Mouse (Mus musculus) olfactory bulb, adult 2 months (tissue): Measurements from ENCODE around the gene Mt3. TPM values are rescaled to one million over a fixed set of nuclear protein-coding genes. Genes with fewer than 3 reads are reported as not detected.

Source experiments
- H3K27ac ChIP-seq: fragments of 200-500 bp; 2 replicates; pipeline ENCODE4 v1.5.1; 2012; ENCODE audit warnings: low read depth, low read length; ENCODE audit not compliant: insufficient read depth
- H3K4me1 ChIP-seq: fragments of 200-500 bp; 2 replicates; pipeline ENCODE4 v1.6.1; 2012; ENCODE audit warnings: low read length; ENCODE audit not compliant: control insufficient read depth, insufficient read depth
- H3K4me3 ChIP-seq: fragments of 200-500 bp; 2 replicates; pipeline ENCODE4 v1.5.1; 2012; ENCODE audit warnings: mild to moderate bottlenecking, low read depth, low read length, moderate library complexity; ENCODE audit not compliant: insufficient read depth
- CTCF ChIP-seq: fragments of 200-500 bp; IDR thresholded peaks from 2 replicates; pipeline ENCODE4 v1.5.1; 2012; ENCODE audit warnings: low read depth, mild to moderate bottlenecking, low read length, moderate library complexity; ENCODE audit not compliant: insufficient read depth
- POLR2A ChIP-seq: fragments of 200-500 bp; IDR thresholded peaks from 2 replicates; pipeline ENCODE4 v1.6.1; 2012; ENCODE audit warnings: mild to moderate bottlenecking, low read depth, low read length, moderate library complexity; ENCODE audit not compliant: insufficient read depth
- WGBS: fragments of 180-500 bp; shearing (Covaris S2); methylation state at CpG from one replicate; pipeline ENCODE4 v1.1.7; 2018; 5-methylcytosine and 5-hydroxymethylcytosine counted together
- polyA plus RNA-seq: library from polyadenylated mRNA; stranded (reverse); fragments of >200 nt; gene quantifications from 2 replicates; pipeline ENCODE4 v1.2.4, GENCODE M21; 2012; ENCODE audit warnings: low replicate concordance; ENCODE audit not compliant: missing spikeins, insufficient read depth, insufficient read length

Mt3 gene
- polyA plus RNA-seq, result not detected in 2 replicates

DNA sequence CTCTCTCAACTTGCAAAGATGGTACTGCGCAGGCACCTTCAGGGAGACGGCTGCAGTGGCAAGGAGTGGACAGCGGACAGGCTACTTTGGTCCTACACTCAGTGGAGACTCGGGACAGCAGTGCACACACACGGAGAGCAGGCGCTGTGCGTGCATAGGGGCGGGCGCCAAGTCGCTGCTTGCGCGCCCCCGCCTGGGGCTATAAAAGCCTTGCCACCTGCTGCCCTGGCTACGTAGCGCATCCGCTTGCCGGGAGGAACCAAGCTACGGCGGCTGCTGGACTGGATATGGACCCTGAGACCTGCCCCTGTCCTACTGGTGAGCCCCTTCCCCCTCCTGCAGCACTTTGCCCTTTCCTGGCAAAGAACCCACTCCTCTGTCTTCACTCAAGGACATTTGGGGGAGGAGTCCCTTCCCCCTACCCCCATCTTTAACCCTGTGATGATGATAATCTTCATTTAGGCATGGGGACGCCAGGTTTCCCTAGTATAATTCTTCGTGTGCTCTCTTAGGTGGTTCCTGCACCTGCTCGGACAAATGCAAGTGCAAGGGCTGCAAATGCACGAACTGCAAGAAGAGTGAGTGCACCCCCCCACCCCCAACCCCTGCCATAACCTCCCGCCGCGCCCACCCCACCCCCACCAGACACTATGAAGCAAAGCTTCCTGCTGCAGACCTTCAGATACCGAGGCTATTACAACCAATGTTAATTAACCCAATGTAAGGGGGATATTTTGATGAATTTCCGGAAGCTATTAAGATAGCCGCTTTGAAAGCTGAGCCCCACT, at the start of gene Mt3:
Mt3 (plus strand) TSS at position 95 of the 788 bp plus-strand sequence.
- TF ChIP-seq POLR2A, result peak; percentile 97
- TF ChIP-seq CTCF, result no peak

DNA sequence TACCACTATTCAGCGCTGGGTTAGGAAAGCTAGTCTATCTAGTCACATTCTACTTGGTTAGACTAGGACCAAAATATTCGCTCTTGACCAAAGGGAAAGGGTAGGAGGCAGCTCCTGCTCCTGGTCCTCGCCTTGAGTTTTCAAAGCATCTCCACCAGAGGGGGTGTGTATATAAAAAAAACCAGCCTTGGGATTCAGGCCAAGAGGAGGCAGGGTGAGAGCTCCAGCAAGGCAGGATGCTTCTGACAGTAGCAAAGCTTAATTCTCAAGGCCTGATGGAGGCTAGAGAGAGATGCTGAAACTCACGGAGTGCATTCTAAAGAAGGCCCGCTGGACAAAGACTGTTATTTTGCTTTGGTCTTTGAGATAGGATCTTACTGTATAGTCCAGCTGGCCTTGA, 48.3 kb upstream of the Mt3 start:
- Histone ChIP-seq H3K4me3 (no peak overlapping the region), H3K27ac (no peak overlapping the region), H3K4me1 (no peaks in the 10 kb centered on the region)
- WGBS, result 40% methylated on average over 5 of the region's 5 CpGs
- TF ChIP-seq POLR2A, result no peak
- TF ChIP-seq CTCF, result no peak

More for the DNA sequence above, at the start of gene Mt3:
- 3% methylated on average over 29 of the region's 29 CpGs for WGBS
- H3K4me3 ChIP-seq, result peak within 1 kb of the TSS; percentile 84
- peaks cover 19% of the 10 kb centered on the region for H3K4me1 ChIP-seq
- H3K27ac ChIP-seq, result peak within 1 kb of the TSS; percentile 98

DNA sequence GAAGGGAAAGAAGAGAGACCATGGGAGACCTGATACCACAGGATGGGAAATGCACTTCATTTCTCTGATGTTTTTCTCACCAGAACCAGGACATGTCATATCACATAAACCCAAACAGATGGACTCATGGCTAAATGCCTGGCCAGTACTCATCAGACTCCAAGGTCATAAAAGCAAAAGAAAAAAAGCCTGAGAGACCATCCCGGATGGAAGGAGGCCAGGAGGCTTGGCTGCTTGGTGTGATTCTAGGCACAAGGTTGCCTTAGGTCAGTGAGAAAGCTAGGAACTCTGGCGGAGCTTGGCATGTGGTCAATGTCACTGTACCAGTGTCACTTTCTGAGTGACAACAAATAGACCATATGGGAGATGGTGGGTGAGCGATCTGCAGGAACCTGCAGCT, 44.5 kb upstream of the Mt3 start:
- 81% methylated on average over 3 of the region's 3 CpGs for WGBS
- Histone ChIP-seq H3K4me1 (no peaks in the 10 kb centered on the region), H3K27ac (no peak overlapping the region), H3K4me3 (no peak overlapping the region)
- TF ChIP-seq CTCF (no peak), POLR2A (no peak)

DNA sequence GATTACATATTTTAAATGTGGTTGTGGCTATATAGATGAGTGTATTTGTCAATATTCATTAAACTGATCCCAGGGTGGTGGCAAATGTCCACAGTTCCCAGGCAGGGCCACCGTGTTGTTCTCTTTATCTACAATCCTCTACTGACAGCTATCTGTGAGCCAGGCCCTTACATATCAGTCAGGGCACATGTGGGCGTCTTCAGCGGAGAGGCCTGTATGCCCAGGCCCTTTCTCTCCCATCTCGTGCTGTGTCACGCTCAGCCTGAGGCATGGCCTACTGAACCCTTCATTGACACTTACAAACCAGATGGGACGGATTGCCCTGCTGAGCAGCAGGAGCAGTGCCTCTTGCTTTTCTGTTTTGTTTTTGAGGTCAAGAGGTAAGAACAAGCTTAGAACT, 43.0 kb upstream of the Mt3 start:
- Histone ChIP-seq H3K4me1 (no peaks in the 10 kb centered on the region), H3K27ac (no peak overlapping the region), H3K4me3 (no peak overlapping the region)
- TF ChIP-seq POLR2A, result no peak
- TF ChIP-seq CTCF, result no peak
- WGBS, result 88% methylated on average over 6 of the region's 6 CpGs

DNA sequence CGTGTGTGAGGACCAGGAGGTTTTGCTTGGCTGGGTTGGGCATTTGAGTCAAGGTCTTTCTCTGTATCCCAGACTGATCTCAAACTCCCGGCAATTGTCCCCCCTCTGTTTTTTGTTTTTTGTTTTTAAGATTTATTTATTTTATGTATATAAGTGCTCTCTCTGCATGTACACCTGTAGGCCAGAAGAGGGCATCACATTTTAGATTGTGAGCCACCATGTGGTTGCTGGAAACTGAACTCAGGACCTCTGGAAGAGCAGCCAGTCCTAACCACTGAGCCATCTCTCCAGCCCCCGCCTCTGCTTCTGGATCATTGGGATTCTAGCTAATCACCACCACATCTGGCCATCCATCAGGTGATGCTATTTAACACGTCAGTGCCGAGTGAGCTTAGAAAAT, 42.6 kb upstream of the Mt3 start:
- Histone ChIP-seq H3K4me1 (no peaks in the 10 kb centered on the region), H3K4me3 (no peak overlapping the region), H3K27ac (no peak overlapping the region)
- TF ChIP-seq CTCF (no peak), POLR2A (no peak)
- WGBS, result 89% methylated on average over 5 of the region's 5 CpGs

DNA sequence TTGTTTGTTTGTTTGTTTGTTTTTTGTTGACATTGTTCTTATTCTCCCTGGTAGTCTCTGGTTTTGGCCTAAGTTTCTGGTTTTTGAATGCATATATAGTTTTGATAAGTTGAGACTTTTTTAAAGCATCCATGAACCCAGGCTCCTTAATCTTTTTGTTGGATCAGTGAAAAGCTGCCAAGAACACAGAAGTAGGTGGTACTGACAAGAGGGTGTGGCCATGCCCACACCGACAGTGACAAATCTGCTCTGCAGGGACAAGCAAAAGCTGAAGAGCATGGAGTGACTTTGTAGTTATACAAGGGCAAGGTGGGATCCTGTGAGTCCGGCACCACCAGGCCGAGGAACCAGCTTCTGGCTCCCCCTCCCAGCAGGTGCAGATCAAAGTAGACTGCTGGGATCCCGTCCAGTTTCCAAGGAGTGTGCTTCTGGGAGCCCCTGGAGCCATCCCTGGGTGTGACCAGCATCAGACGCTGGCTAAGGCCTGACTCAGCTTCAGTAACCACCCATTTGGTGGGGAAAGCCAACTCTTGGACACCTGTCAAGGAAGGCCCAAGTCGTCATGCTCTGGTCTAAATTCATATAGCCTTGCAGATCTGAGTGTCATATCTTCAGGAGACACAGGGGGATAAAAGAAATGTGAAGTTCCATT, 41.8 kb upstream of the Mt3 start:
- H3K4me3 ChIP-seq, result no peak overlapping the region
- 68% methylated on average over 6 of the region's 6 CpGs for WGBS
- H3K4me1 ChIP-seq, result no peaks in the 10 kb centered on the region
- no peak overlapping the region for H3K27ac ChIP-seq
- no peak for TF ChIP-seq POLR2A
- TF ChIP-seq CTCF, result no peak

DNA sequence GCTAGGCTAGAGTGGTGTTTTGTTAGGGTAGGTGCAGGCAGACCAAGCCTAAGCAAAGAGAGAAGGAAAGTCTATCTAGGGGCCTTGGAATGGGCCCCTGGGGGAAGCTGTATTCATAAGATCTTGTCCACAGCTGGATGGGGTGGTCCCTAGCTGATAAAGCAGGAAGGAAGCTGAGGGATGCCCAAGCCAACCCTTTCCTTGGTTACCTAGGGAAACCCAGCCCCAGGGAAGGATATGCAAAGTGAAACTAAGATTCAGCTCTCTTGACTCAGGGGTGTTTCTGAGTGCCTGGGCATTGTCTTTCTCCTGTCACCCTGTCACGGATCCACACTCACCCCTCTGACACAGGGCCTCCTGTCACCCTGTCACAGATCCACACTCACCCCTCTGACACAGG, 39.0 kb upstream of the Mt3 start:
- H3K4me3 ChIP-seq, result no peak overlapping the region
- 86% methylated on average over 1 of the region's 1 CpGs for WGBS
- no peak overlapping the region for H3K27ac ChIP-seq
- H3K4me1 ChIP-seq, result no peaks in the 10 kb centered on the region
- TF ChIP-seq CTCF (no peak), POLR2A (no peak)

DNA sequence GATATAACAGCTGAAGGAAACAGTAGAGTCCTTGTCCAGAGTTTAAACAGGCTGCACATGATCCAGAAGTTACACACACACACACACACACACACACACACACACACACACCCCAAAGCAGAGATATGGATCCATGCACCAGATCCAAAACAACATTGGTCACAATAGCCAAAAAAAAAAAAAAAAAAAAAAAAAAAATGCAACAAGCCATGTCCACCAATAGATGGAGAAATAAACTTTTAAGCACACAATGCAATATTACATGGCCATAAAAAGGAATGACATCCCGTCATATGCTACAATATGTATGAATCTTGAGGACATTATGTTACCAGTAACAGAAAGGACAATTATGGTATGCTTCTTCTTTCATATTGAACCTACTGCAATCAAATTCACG, 38.4 kb upstream of the Mt3 start:
- TF ChIP-seq CTCF, result no peak
- TF ChIP-seq POLR2A, result no peak
- H3K4me1 ChIP-seq, result peaks cover 3% of the 10 kb centered on the region
- no peak overlapping the region for H3K4me3 ChIP-seq
- no peak overlapping the region for H3K27ac ChIP-seq
- WGBS, result 92% methylated on average over 2 of the region's 2 CpGs

DNA sequence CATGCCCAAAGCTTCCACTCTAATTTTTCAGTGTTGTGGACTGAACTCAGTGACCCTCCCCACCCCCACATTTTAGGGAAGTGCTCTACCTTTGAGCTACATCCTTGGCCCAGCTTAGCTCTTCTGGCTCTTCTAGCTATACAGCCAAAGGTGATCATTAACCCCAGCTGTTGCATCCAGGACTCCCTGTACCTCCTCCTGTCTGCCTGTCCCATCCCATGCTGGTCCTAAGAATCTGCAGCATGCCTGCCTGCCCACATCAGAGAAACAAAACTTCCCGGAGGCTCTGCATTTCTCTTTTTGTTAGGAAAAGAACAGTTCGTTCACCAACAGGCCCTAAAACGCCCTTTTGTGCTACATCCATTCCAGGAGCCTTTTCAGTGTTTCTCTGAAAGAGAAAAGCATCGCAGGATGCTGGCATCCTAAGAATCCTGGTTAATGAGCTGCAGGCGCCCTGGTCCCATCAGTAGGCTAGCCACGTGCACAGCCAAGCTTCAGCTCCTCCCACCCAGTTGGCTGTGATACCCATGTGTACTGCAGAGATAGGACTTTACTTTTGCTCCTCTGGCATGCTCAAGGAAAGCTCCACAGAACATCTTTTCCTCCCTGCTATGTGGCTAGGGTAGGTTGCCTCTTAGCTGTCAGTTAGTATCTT, 33.5 kb upstream of the Mt3 start:
- WGBS, result 18% methylated on average over 6 of the region's 6 CpGs
- peaks cover 14% of the 10 kb centered on the region for H3K4me1 ChIP-seq
- H3K4me3 ChIP-seq, result no peak overlapping the region
- TF ChIP-seq POLR2A (no peak), CTCF (no peak)
- H3K27ac ChIP-seq, result peak overlapping the region; percentile 40; the same call in 1 of the 2 replicates
